Mouse (Mus musculus) kidney, adult 8-10 months (tissue): Measurements from ENCODE around the gene Arid5a.

Source experiments
- DNase-seq, 2 experiments: peaks; one replicate each; pipeline ENCODE4 v3.0.0; 2022

Gene Arid5a

GRCm38 (mm10) chr1:36326815-36327214 is 19.3 kb downstream of the Arid5a start:
- DNase-seq: no peak

- DNase-seq: no peak
Measured at GRCm38 (mm10) chr1:36331743-36332142, 24.2 kb downstream of the Arid5a start.

- peak in 1 of 2 experiments; percentile 44 for DNase-seq
Measured at GRCm38 (mm10) chr1:36332955-36333887, 25.7 kb downstream of the Arid5a start.

GRCm38 (mm10) chr1:36342547-36342946 is 35.0 kb downstream of the Arid5a start:
- DNase-seq: no peak

GRCm38 (mm10) chr1:36352351-36352750 is 44.8 kb downstream of the Arid5a start:
- no peak for DNase-seq

GRCm38 (mm10) chr1:36356955-36357695 is 49.6 kb downstream of the Arid5a start:
- DNase-seq: peak; percentile 41 to 76

- DNase-seq: no peak
Measured at GRCm38 (mm10) chr1:36367698-36368097, 60.2 kb downstream of the Arid5a start.

- DNase-seq: peak; percentile 53 to 63
Measured at GRCm38 (mm10) chr1:36368112-36368968, 60.8 kb downstream of the Arid5a start.

GRCm38 (mm10) chr1:36368969-36369645 is 61.6 kb downstream of the Arid5a start, which contains the start of gene Kansl3:
Gene Kansl3 (minus strand): TSS chr1:36369181.
- peak; percentile 77 to 88 for DNase-seq

GRCm38 (mm10) chr1:36370918-36371317 is 63.4 kb downstream of the Arid5a start:
- no peak for DNase-seq

- no peak for DNase-seq
Measured at GRCm38 (mm10) chr1:36371934-36372845, 64.7 kb downstream of the Arid5a start, which contains the start of gene Fer1l5. Gene Fer1l5 (plus strand): TSS chr1:36372291.
